Mouse (Mus musculus): ENCODE data around the gene Nlgn3.

The Nlgn3 gene

DNA sequence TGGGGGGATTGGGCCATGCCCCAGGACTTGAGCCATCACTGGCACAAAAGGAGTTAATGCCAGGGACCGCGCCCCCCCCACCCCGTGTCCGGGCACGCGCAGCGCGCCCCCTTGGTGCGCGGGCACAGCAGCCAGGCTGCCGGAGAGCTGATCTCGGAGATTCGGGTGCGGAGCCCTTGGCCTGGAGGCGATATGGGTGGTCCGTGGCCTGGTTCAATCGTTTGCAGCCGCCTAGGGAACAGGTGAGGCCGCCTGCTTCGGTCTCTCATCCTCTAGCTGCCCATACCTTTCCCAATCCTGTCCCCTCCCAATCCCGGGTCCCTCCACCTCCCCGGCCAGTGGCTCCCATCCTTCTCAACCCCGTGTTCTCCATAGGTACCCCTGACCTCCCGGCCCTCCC, at the start of gene Nlgn3:
TSS of gene Nlgn3 (plus strand) at position 114 of the 400 bp plus-strand sequence.
- DNase-seq, result no peak

DNA sequence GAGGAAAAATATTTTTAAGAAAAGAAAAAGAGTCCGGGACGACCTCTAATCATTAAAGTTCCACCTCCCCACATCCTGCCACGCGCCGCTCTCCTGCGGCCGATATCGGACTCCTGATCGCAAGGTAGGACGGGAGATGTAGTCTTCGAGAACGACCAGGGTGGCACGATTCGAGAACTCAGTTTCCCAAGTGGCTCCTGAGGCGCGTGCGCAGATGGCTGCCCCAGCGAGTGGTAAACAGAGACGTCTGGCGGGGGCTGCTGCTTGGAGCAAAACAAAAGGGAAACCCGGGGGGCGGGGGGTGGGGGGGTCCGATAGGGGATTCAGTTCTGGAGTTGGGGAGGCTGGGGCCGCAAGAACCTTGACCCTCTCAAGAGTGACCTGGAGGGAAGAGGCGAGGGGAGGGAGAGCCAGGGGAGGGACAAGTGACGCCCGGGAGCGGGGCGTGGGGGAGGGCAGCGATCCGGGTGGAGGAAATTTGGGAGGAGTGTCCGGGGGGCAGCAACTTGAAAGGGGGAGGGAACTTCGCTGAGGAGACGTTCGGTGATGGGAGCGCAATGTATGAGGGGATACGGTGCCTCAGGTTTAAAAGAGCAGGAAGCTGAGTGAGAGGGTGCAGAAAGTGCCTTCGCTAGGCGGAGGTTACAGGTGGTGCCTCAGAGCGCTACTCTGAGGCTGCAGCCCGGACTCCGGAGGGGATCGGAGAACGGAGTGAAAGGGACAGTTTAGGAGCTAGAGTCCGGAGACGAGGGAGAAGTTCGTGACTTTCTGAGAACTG, 44.8 kb upstream of the Nlgn3 start, which contains the start of gene Foxo4:
TSS of gene Foxo4 (plus strand) at position 577 of the 778 bp plus-strand sequence.
- peak; percentile 84 to 92 for DNase-seq

DNA sequence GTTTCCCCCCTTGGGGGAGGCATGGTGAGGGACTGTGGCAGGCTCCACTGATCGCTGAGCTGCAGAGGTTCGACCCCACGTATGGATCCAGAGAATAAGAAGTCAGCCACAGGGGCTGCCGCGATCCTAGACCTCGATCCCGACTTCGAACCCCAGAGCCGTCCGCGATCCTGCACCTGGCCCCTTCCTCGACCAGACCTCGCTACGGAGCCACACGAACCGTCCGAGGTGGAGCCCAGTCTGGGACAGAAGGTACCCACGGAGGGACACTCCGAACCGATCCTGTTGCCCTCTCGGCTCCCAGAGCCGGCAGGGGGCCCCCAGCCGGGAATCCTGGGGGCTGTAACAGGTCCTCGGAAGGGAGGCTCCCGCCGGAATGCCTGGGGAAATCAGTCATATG, 44.2 kb upstream of the Nlgn3 start:
- no peak for DNase-seq

DNA sequence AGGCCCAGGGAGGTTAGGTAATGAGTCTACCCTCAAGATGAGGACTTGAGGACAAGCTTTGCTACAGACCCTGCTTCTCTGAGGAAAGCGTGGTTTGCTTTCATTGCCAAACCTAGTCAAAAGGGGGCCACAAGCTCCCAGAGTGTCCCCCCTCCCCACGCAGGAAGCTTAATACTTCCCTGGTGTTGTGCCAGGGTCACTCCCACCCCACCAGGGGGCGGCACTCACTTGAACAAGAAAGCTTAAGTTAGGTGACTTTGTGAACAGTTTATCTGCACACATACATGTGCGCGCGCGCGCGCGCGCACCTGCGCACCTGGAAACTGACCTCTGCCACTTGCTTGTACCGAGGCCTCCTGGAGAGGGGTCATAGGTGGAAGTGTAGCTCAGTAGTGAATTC, 42.4 kb upstream of the Nlgn3 start:
- peak; percentile 64 to 73 for DNase-seq

DNA sequence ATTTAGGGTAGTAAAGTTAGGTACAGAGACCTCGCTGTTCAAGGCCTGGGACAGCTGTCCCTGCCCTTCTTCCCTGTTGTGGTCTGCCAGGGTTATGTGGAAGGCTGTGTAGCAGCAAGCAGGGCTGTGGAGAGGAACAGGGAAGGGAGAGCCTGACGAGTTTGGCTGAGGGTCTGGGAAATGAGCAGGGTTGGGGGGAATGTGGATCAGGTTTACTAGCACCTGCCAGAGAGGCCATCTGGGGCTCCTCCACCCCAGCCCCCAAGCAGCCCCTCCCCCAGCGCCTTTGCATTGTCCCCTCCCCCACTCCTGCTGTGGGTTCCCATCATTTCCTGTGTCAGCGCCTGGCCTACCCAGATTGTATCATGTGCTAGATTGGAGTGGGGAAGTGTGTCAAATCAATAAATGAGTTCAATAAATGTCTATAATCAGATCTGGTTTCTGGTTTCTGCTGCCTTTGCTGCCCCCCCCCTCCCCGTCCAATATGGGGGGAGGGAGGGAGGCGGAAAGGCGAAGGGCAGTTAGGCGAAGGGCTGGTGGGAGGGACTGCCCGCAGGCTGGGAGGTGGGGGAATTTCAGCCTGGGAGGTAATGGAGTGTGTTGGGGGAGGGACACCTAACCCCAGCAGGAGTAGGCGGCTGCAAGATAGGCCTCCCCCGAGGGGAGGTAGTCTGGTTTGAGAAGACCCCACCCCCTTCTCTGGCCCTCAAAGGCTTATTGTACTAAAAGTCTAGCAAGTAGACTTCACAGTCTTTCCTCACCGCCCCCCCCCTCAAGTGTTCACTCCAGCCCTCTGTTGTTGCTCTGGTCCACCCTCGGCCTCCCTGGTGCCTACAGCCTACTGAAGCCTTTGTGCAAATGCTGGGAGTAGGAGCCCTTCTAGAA, 38.3 kb upstream of the Nlgn3 start:
- peak; percentile 54 to 65 for DNase-seq

DNA sequence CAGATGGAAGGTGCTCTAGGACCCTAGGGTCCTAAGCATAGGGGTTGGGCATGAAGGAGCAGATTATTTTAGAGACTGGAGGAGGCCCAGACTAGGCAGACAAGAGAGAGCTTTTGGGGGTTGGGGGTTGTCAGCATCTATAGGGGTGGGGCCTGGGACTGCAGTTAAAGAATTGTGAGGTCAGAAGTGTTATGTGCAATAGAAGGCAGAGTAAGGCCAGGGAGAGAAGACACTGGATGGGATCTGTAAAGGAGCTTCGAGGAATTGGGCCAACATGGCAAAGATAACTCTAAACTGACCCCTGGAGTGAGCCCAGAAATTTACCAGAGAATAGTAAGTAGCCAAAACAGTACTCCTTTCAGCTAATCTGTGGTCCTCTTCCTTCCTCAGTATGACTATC, 35.1 kb upstream of the Nlgn3 start, which contains the start of gene Gm614:
TSS of gene Gm614 (minus strand) at position 101 of the 400 bp plus-strand sequence.
- no peak for DNase-seq

DNA sequence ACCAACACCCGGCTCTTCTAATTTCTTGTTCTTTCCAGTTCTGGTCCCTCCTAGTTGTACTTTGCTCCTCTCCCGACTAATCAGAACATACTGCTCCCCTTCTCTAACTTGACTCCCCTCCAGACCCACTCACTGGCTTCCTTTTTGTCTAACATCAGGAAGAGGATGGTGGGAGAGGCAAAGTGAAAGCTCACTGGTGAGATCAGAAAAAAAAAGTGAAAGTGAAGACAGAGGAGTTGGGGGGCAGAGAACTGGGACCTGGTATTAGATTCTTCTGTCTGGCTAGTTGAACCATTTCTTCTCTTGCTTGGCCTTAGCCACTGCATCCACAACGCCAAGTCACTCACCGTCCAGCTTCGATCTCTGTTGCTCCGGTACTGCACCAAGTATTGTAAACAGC, 32.3 kb upstream of the Nlgn3 start:
- no peak for DNase-seq

DNA sequence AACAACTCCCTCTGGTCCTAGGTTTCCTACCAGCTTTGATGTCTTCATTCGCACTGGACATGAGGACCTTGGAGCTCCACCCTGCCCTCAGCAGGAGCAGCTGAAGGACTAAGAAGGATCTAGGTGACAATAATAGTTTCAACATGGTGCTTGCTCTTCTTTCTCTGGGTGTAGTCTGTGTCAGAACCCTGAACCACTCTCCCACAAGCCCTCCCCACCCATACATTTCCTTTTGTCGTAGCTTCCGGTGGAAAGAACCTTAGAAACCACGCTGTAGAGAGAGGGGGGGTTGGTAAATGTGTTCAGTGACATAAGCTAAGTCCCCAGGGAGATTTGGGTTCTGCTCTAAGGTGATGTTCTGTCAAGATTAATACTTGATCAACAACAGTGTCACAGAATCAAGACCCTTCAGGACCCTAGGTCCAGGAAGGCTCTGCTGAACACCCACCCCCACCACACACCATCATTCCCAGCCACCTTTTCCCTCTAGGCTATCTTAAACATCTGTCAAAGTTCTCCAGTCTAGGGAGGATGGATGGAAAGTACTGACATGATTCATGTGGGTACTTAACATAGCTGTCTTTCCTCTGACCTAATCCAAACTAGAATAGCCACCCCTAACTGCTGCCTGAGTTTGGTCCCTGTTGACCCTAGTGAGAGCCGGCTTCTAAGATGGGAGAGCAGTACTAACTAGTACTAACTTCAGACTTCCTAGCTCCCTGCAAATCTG, 30.8 kb upstream of the Nlgn3 start, which contains the start of gene Il2rg:
TSS of gene Il2rg (minus strand) at position 231 of the 730 bp plus-strand sequence.
- peak; percentile 44 to 54 for DNase-seq

DNA sequence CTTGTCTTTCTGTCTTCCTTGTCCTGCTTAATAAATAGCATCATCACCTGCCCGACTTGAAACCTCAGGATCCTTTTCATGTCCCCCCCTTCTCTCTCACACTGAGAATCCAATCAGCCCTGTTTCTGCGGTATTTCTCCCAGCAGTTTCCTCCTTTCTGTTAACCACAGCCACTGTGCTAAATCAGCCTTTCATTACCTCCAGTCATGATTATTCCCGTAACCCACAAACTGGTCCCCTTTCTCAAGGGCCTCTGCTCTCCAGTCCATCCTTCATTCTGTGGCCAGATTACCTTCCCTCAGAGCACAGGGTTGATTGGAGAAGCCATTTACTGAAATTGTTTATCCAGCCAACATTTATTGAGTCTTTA, 30.2 kb upstream of the Nlgn3 start, which contains the start of gene Gm20489:
TSS of gene Gm20489 (minus strand) at position 269 of the 370 bp plus-strand sequence.
- DNase-seq, result no peak

DNA sequence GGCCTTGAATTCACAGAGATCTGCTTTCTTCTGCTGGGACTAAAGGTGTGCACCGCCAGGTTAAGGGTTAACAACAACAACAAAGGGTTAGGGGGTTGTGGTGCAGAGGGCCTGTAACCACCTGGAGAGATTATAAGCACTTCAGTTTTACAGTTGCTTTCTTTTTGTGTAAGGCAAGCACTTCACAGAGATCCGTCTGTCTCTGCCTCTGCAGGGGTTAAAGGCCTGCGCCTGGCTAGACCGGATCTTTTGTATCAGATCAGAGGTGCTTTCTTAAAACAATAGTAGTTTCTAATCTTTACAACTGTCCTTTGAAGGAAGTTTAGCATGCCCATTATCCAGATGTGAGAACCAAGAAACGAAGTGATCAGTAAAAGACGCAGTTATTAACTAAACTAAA, 25.6 kb upstream of the Nlgn3 start:
- DNase-seq, result peak; percentile 28 to 48

DNA sequence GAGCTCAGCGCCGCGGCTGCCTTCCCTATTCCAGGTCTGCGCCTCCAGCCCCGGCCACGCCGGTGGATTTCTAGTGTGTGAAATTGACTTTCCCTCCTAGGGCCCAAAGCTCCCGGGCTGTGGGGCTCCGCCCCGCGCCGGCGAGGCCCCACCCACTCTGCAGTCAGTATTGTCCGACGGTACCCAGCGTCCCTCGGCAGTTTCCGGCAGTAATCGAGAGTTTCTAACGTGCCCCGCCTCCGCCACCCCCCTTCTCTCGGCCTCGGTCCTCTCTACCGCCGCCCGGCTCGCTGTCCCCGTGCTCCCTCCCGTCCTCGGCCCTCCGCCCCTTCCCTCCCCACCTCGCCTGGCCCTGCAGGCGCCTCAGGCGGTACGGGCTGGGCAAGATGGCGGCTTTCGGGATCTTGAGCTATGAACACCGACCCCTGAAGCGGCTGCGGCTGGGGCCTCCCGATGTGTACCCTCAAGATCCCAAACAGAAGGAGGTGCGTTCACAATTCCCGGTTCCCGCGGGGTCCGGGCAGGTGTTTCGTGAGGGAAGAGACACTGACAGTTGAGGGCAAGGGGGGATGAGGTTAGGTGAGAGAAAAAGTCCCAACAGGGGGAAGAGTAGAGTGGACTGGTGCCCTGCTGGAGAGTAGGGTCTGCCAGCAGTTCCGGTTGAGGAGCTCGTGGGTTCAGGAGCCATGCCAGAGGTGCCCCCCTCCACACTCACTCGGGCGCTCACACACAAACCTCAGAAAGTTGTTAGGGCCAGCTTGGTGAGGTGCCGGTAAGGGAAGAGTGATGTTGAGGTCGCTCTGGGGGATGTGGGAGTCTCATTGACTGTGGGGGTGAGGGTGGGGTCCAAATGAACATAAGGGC, 24.9 kb upstream of the Nlgn3 start, which contains the start of gene Med12:
TSS of gene Med12 (plus strand) at position 156 of the 864 bp plus-strand sequence.
- DNase-seq, result peak; percentile 84 to 88

DNA sequence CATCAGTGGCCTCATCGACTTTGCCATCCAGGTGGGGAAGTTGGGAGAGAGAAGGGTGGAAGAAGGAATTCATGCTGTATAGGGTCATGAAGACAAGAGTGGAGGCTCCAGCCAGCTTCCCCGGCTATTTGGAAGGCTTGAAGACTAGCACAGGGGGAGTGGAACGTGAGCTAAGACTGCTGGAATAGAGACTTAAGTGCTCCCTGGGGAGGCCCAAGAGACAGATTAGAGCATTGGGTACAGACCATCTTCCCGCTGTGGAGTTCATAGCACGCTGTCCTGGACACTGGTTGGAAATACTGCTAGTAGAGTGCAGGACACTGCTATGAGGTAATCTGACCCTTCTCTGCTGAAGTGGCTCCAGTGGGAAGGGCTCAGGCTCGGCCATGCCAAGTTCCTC, 16.2 kb upstream of the Nlgn3 start:
- no peak for DNase-seq

DNA sequence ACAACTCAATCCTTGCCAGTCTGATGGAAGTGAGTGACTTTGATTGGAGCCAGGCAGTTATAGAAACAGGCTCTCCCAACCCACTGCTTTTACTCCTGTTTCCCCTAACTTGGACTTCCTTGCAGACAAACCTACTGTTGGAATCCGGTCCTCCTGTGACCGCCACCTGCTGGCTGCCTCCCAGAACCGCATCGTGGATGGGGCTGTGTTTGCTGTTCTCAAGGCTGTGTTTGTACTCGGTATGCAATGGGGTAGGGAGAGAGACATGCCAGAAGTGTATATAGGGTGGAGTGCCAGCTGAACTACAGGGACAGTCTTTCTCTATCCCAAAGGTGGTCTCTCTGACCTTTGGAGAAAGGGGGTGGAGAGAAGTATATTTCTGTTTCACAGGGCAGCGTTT, 13.4 kb upstream of the Nlgn3 start:
- peak; percentile 69 to 70 for DNase-seq

DNA sequence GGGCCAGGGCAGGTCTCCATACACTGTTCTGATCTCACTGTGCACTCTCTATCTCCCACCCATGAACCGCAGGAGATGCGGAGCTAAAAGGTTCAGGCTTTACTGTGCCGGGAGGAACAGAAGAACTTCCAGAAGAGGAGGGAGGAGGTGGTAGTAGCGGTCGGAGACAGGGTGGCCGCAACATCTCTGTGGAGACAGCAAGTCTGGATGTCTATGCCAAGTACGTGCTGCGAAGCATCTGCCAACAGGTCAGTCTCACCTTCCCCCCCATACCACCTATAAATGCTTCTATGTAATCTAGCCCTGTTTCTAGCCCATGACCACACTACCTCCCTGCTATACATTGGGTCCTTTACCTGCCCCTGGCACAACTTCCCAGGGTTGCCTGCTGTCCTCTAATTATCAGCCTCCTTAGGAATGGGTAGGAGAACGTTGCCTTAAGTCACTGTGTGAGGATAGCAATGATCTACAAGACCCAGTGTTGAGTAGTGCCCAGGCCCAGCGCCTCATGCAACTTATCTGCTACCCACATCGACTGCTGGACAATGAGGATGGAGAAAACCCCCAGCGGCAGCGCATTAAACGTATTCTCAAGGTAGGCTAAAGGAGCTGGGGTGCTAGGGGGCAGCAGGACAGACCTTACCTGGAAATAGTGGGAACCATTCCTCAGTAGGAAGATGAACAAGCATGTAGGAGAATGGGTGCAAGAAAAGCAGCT, 12.9 kb upstream of the Nlgn3 start:
- no peak for DNase-seq

DNA sequence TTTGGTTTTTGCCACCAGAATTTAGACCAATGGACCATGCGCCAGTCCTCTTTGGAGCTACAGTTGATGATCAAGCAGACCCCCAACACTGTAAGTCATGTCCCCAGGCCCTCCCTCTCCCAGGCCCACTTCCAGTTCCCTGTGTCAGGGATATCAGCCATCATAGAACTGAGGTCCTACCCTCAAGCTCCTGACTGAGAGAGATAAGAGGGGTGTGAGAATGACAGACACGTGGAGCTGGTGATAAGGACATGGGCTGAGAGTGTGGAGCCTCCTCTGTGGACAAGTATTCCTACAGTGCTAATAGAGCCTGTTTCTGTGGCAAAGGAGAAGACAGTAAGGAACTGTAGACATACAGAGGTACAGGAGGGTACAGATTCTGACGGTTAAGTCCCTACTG, 11.4 kb upstream of the Nlgn3 start:
- DNase-seq, result no peak

DNA sequence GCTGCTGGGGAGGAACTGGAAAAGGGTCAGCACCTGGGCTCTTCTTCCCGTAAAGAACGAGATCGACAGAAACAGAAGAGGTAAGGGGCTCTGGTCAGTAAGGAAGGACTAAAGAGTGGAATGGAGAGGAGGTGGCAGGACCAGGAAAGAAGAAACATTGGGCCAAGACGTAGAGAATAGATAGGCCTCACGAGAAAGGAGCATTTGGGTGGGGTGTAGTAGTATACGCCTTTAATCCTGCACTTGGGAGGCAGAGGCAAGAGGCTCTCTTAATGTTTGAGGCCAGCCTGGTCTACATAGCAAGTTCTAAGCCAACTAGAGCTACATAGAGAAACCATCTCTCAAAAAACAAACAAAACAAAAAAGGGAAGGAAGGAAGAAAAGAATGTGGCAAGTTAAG, 10.5 kb upstream of the Nlgn3 start:
- no peak for DNase-seq

DNA sequence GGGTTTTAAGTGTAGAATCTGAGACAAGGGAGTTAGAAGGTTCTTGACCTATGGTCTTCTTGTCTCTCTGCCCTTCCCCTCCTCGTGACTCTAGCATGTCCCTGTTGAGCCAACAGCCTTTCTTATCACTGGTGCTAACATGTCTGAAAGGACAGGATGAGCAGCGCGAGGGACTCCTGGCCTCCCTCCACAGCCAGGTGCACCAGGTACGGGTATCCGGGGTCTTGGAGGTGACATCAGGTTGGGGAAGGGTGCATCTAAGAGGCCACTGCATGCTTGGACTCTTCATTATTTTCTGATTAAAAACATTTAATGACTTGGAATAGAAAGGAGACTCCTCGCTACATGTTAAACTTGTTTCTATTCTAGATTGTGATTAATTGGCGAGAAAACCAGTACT, 9.9 kb upstream of the Nlgn3 start:
- no peak for DNase-seq

DNA sequence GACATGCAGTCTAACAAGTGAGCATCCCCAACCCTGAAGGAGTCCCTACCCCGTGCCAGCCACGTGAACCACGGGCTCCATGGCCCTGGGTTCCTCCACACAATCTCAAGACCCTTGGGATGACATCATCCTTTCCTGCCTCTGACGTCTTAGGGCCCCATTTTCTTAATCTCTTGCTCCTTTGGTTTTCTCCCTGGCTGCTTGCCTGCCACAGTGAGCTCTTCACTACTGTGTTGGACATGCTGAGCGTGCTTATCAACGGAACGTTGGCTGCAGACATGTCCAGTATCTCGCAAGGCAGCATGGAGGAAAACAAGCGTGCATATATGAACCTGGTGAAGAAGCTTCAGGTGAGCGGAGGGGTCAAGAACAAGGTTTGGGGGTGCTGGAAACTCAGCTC, 8.9 kb upstream of the Nlgn3 start:
- no peak for DNase-seq

DNA sequence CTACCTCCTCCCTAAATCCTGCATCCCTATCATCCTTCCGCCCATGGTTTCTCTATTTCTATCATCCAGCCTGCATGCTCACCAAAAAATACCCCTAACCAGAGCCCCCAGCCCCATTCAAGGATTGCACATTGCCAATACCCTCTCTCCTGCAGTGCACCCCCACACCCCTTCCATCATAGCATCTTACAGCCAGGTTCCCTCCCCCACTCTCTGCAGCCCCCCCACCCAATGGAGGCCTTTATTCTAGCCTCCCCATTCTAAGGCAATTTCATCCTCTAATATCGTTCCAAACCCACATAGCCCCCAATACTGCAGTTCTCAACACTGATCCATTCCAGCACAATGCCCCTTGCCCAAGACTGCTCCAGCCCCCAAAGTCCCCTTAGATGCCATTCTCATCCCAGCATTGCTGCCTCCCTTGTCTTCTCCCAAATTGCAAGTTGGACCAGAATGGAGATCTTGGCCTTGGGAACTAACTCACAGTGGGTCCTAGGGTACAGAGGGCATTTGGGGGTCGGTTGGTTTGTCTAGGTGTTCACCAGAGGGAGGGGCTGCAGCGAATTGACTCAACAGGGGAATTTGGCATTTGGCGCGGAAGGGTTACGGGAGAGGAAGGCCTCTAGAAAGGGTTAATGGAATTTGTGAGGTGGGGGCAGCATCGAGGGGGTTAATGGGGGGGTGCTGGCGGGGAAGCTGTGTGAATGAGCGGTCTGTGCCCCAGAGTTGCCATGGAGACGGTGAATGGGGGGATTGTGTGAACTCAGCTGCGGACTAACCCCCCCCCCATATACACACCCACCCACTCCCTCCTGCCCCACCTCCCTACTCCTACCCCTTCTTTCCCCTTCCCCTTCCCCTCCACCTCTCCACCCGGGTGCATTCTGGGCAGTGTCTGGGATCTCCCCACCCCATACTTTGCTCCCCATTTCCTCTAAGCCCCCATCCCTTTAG, 782 bp downstream of the Nlgn3 start:
- DNase-seq, result no peak
